Mouse (Mus musculus) spleen, adult 2 months (tissue): ENCODE measurements around the gene Sh2d3c. TPM values are rescaled to one million over a fixed set of nuclear protein-coding genes. Genes with fewer than 3 reads are reported as not detected.

Experiments used
- DNase-seq, 2 experiments: peaks; one replicate each; pipeline versions ENCODE4 v3.0.0 to v3.0.0-alpha.2; 2012 to 2021; ENCODE audit warnings: low spot score in 2 of 2, low read depth in 1 of 2
- H3K27ac ChIP-seq: fragments of 200-500 bp; 2 replicates; pipeline ENCODE4 v1.5.1; 2012; ENCODE audit warnings: low read length, inconsistent platforms; ENCODE audit not compliant: insufficient read depth
- H3K27me3 ChIP-seq: fragments of 200-500 bp; 2 replicates; pipeline ENCODE4 v1.6.1; 2012; ENCODE audit warnings: mild to moderate bottlenecking, moderate library complexity, low read length, inconsistent platforms; ENCODE audit not compliant: control insufficient read depth, insufficient read depth
- H3K36me3 ChIP-seq: fragments of 200-500 bp; 2 replicates; pipeline ENCODE4 v1.6.1; 2012; ENCODE audit warnings: mild to moderate bottlenecking, low read length, inconsistent platforms; ENCODE audit not compliant: control insufficient read depth, insufficient read depth
- H3K4me1 ChIP-seq: fragments of 200-500 bp; 2 replicates; pipeline ENCODE4 v1.6.1; 2011; ENCODE audit warnings: inconsistent platforms; ENCODE audit not compliant: control insufficient read depth, insufficient read depth, insufficient read length
- H3K4me3 ChIP-seq: fragments of 200-500 bp; 2 replicates; pipeline ENCODE4 v1.5.1; 2011; ENCODE audit warnings: mild to moderate bottlenecking, inconsistent platforms; ENCODE audit not compliant: insufficient read depth, insufficient read length; ENCODE audit errors: extremely low read depth
- CTCF ChIP-seq: fragments of 200-500 bp; IDR thresholded peaks from 2 replicates; pipeline ENCODE4 v1.5.1; 2011; ENCODE audit warnings: mild to moderate bottlenecking, inconsistent platforms; ENCODE audit not compliant: insufficient read depth, insufficient read length, insufficient replicate concordance; ENCODE audit errors: extremely low read depth
- POLR2A ChIP-seq: fragments of 200-500 bp; IDR thresholded peaks from 2 replicates; pipeline ENCODE4 v1.6.1; 2011; ENCODE audit warnings: low read depth, low read length, inconsistent platforms
- WGBS: fragments of 180-500 bp; shearing (Covaris S2); methylation state at CpG from one replicate; pipeline ENCODE4 v1.1.7; 2018; 5-methylcytosine and 5-hydroxymethylcytosine counted together
- polyA plus RNA-seq: library from polyadenylated mRNA; depleted of rRNA; stranded (reverse); fragments of >200 nt; gene quantifications from 2 replicates; pipeline ENCODE4 v1.2.3, GENCODE M21; 2012

Gene Sh2d3c
- polyA plus RNA-seq, 1 experiment = 136 TPM

GRCm38 (mm10) chr2:32712934-32713817 lies 7.7 kb upstream of the Sh2d3c start, which contains the start of gene Cdk9:
Gene Cdk9, minus strand, starts transcription at chr2:32713076.
- peaks cover 14% of the 10 kb centered on the region for H3K36me3 ChIP-seq
- no peaks in the 10 kb centered on the region for H3K27me3 ChIP-seq
- peak within 1 kb of the TSS; percentile 99 for H3K4me3 ChIP-seq
- peak within 1 kb of the TSS; percentile 97 for H3K27ac ChIP-seq
- H3K4me1 ChIP-seq = peaks cover 36% of the 10 kb centered on the region; the same call in 1 of the 2 replicates
- WGBS = under 1% methylated on average over 62 of the region's 79 CpGs
- TF ChIP-seq CTCF (peak; percentile 97), POLR2A (no peak)
- peak; percentile 87 to 88 for DNase-seq

GRCm38 (mm10) chr2:32714117-32714986 lies 6.5 kb upstream of the Sh2d3c start:
- H3K27me3 ChIP-seq = no peaks in the 10 kb centered on the region
- TF ChIP-seq POLR2A (0 out of 2 replicates have a peak, but pooled peaks have one; percentile 1), CTCF (no peak)
- peak overlapping the region; percentile 97 for H3K27ac ChIP-seq
- DNase-seq = peak in 1 of 2 experiments; percentile 32
- H3K4me3 ChIP-seq = no peak overlapping the region
- H3K36me3 ChIP-seq = peaks cover 8% of the 10 kb centered on the region
- H3K4me1 ChIP-seq = peaks cover 43% of the 10 kb centered on the region; the same call in 1 of the 2 replicates
- WGBS = 28% methylated on average over 11 of the region's 11 CpGs

- peak overlapping the region; percentile 97 for H3K27ac ChIP-seq
- no peak overlapping the region for H3K4me3 ChIP-seq
- H3K36me3 ChIP-seq = peaks cover 2% of the 10 kb centered on the region
- no peak for TF ChIP-seq CTCF
- peaks cover 44% of the 10 kb centered on the region; the same call in 1 of the 2 replicates for H3K4me1 ChIP-seq
- WGBS = 10% methylated on average over 4 of the region's 4 CpGs
- H3K27me3 ChIP-seq = no peaks in the 10 kb centered on the region
- DNase-seq = peak; percentile 58 to 82
These were observed 5.8 kb upstream of the Sh2d3c start for GRCm38 (mm10) chr2:32714987-32715425.

GRCm38 (mm10) chr2:32718761-32719160 lies 2.1 kb upstream of the Sh2d3c start:
- no peaks in the 10 kb centered on the region for H3K27me3 ChIP-seq
- no peak for TF ChIP-seq CTCF
- DNase-seq = no peak
- no peaks in the 10 kb centered on the region for H3K36me3 ChIP-seq
- H3K4me1 ChIP-seq = peaks cover 41% of the 10 kb centered on the region; the same call in 1 of the 2 replicates
- WGBS = 57% methylated on average over 9 of the region's 9 CpGs
- H3K4me3 ChIP-seq = no peak overlapping the region
- H3K27ac ChIP-seq = no peak overlapping the region

GRCm38 (mm10) chr2:32720053-32720452 lies 802 bp upstream of the Sh2d3c start:
- H3K4me1 ChIP-seq = peaks cover 33% of the 10 kb centered on the region; the same call in 1 of the 2 replicates
- no peak for DNase-seq
- peak overlapping the region; percentile 93 for H3K27ac ChIP-seq
- H3K27me3 ChIP-seq = no peaks in the 10 kb centered on the region
- peak overlapping the region; percentile 5; the same call in 1 of the 2 replicates for H3K4me3 ChIP-seq
- TF ChIP-seq CTCF (no peak), POLR2A (no peak)
- H3K36me3 ChIP-seq = peaks cover 3% of the 10 kb centered on the region
- WGBS = 52% methylated on average over 3 of the region's 3 CpGs

- WGBS = 8% methylated on average over 6 of the region's 6 CpGs
- peaks cover 12% of the 10 kb centered on the region for H3K36me3 ChIP-seq
- no peak for DNase-seq
- peak overlapping the region; percentile 75 for H3K4me3 ChIP-seq
- no peaks in the 10 kb centered on the region for H3K27me3 ChIP-seq
- H3K27ac ChIP-seq = peak overlapping the region; percentile 93
- peaks cover 31% of the 10 kb centered on the region; the same call in 1 of the 2 replicates for H3K4me1 ChIP-seq
- TF ChIP-seq CTCF (no peak), POLR2A (no peak)
These were observed 1.2 kb downstream of the Sh2d3c start for GRCm38 (mm10) chr2:32722046-32722445.
